Mouse (Mus musculus) kidney, embryonic 16.5 days (tissue): ENCODE data around the gene Lin37. TPM values are rescaled to one million over a fixed set of nuclear protein-coding genes. Genes with fewer than 3 reads are reported as not detected.

Experiments used
- ATAC-seq: fragments of 200-750 bp; cut with Nextera tagmentation; 2 replicates; pipeline ENCODE4 v1.8.0; 2017; ENCODE audit warnings: moderate TSS enrichment; ENCODE audit not compliant: low FRiP score, low TSS enrichment
- H3K27ac ChIP-seq: fragments of 300-500 bp; sonication (generic); 2 replicates; pipeline ENCODE4 v1.5.1; 2014; ENCODE audit warnings: low read length
- H3K27me3 ChIP-seq: fragments of 300-500 bp; sonication (generic); 2 replicates; pipeline ENCODE4 v1.6.1; 2014; ENCODE audit warnings: low read length, control low read depth, mixed read lengths; ENCODE audit not compliant: insufficient read depth
- H3K36me3 ChIP-seq: fragments of 300-500 bp; sonication (generic); 2 replicates; pipeline ENCODE4 v1.6.1; 2014; ENCODE audit warnings: low read length, control low read depth, mixed read lengths; ENCODE audit not compliant: insufficient read depth
- H3K4me1 ChIP-seq: fragments of 300-500 bp; sonication (generic); 2 replicates; pipeline ENCODE4 v1.6.1; 2014; ENCODE audit warnings: low read length, control low read depth, mixed read lengths; ENCODE audit not compliant: insufficient read depth
- H3K4me2 ChIP-seq: fragments of 300-500 bp; sonication (generic); replicated peaks from 2 replicates; pipeline ENCODE4 v1.6.1; 2014; ENCODE audit warnings: low read depth, low read length
- H3K4me3 ChIP-seq: fragments of 300-500 bp; sonication (generic); 2 replicates; pipeline ENCODE4 v1.5.1; 2014; ENCODE audit warnings: mild to moderate bottlenecking, low read length
- H3K9ac ChIP-seq: fragments of 300-500 bp; sonication (generic); replicated peaks from 2 replicates; pipeline ENCODE4 v1.6.1; 2014; ENCODE audit warnings: low read length
- H3K9me3 ChIP-seq: fragments of 300-500 bp; sonication (generic); 2 replicates; pipeline ENCODE4 v1.6.1; 2016; ENCODE audit warnings: low read length, control low read depth
- WGBS: fragments of 180-500 bp; shearing (Covaris S2); extraction: QIAGEN DNeasy Blood & Tissue Kit; methylation state at CpG from one replicate; pipeline ENCODE4 v1.1.7; 2014; 5-methylcytosine and 5-hydroxymethylcytosine counted together
- polyA plus RNA-seq: library from polyadenylated mRNA; unstranded; fragments of >200 nt; fragmentation: Nextera tagmentation; extraction: Ambion mirVana; gene quantifications from 2 replicates; pipeline ENCODE4 v1.2.1, GENCODE M21; 2015

The Lin37 gene
- polyA plus RNA-seq, 1 experiment from 2014 or later: 47.0 TPM

DNA sequence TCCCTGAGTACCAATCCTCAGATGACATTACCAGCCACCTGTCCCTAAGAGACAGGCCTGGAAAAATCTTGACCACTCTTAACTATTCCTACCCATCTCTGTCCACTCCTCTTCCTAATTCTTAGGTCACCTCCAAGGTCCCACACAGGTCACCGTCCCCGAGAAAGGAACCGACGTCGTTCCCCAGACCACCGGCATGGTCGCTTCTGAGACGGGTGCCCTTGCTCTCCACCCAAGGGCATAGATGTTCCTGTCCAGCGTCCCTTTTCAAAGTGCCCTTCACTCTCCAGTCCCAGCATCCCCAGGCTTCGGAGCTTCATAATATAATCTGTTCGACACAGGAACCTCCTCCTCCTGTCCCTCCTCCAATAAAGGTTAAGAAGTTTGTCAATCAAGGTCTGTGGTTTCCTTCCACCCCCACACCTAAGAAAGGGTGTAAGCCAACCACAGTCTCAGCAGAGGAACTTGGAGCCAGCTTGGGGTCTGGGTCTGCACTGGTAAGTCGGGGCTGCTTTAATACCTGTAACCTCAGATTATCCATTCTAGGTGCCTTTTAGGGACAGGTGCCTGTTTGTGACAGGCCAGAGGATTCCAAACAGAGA is 5.4 kb upstream of the Lin37 start, which contains the start of gene Igflr1:
Igflr1 (plus strand) TSS at position 458 of the 602 bp plus-strand sequence.
- Histone ChIP-seq H3K4me1 (peaks cover 7% of the 10 kb centered on the region), H3K36me3 (peaks cover 46% of the 10 kb centered on the region), H3K4me3 (0 out of 2 replicates have a peak within 1 kb of the TSS, but pooled peaks have one; percentile 82), H3K9me3 (no peaks in the 10 kb centered on the region), H3K27ac (0 out of 2 replicates have a peak within 1 kb of the TSS, but pooled peaks have one; percentile 26), H3K4me2 (no peak within 1 kb of the TSS), H3K9ac (peak within 1 kb of the TSS; percentile 89; the same call in 1 of the 2 replicates), H3K27me3 (no peaks in the 10 kb centered on the region)
- 94% methylated on average over 12 of the region's 12 CpGs for WGBS
- no peak for ATAC-seq

DNA sequence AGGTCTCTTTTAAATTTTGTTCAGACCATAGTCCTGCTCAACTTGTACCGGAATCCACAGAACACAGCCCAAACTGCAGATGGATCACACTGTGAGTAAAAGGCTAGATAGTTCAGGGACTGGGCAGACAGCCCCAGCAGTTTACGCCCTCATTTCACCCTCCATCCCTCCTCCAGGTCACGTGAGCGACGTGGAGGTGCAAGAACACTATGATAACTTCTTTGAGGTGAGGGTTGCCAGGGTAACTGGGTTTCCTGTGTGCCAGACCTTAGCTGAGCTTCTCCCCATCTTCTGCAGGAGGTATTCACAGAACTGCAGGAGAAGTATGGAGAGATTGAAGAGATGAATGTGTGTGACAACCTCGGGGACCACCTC is 4.3 kb upstream of the Lin37 start:
- Histone ChIP-seq H3K27ac (peak overlapping the region; percentile 99; the same call in 1 of the 2 replicates), H3K9ac (peak overlapping the region; percentile 89), H3K4me2 (peak overlapping the region; percentile 56), H3K4me1 (peaks cover 7% of the 10 kb centered on the region), H3K36me3 (peaks cover 35% of the 10 kb centered on the region), H3K27me3 (no peaks in the 10 kb centered on the region), H3K4me3 (peak overlapping the region; percentile 82), H3K9me3 (no peaks in the 10 kb centered on the region)
- ATAC-seq: no peak
- WGBS: 21% methylated on average over 6 of the region's 6 CpGs

DNA sequence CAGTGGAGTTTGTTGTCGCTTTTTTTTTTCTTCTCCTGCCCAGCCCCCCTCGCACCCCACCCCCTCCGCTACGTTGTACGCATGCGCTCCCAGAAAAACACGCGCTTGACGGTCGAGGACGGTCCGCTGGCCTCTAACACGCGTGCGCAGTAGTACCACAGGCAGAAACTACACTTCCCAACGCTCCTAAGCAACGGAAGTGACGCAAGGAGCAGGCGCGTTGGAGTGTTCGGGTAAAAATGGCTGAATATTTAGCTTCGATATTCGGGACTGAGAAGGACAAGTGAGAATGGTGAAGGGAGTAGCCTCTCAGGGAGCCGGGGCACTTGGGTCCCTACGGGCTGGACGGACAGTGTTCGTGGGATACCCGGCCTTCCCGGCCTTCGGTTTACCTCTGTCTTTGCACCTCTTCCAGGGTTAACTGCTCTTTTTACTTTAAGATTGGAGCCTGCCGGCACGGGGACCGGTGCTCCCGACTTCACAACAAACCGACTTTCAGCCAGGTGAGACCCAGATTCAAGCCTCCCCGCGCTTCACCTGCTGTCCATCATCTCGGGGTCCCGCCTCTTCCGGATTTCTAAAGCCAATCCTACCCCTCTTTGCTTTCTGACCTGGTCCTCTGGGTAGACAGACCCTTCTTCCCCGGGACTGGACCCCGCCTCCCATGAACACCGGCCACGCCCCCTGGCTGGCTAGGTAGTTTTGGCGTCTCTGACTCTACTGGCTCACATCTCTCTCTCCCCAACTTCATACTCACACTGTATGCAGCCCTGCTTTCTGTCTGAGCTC is 3.7 kb upstream of the Lin37 start, which contains the start of the genes U2af1l4, Gm49396 and Psenen:
U2af1l4 (plus strand) TSS at position 185 of the 789 bp plus-strand sequence.
Gm49396 (plus strand) TSS at position 228 of the 789 bp plus-strand sequence.
Psenen (minus strand) TSS at position 511 of the 789 bp plus-strand sequence.
- Histone ChIP-seq H3K4me2 (peak within 1 kb of the TSS; percentile 78), H3K4me1 (peaks cover 13% of the 10 kb centered on the region), H3K36me3 (peaks cover 29% of the 10 kb centered on the region), H3K9ac (peak within 1 kb of the TSS; percentile 89), H3K9me3 (no peaks in the 10 kb centered on the region), H3K27me3 (no peaks in the 10 kb centered on the region), H3K27ac (peak within 1 kb of the TSS; percentile 99), H3K4me3 (peak within 1 kb of the TSS; percentile 82)
- peak; percentile 86 for ATAC-seq
- under 1% methylated on average over 44 of the region's 45 CpGs for WGBS

DNA sequence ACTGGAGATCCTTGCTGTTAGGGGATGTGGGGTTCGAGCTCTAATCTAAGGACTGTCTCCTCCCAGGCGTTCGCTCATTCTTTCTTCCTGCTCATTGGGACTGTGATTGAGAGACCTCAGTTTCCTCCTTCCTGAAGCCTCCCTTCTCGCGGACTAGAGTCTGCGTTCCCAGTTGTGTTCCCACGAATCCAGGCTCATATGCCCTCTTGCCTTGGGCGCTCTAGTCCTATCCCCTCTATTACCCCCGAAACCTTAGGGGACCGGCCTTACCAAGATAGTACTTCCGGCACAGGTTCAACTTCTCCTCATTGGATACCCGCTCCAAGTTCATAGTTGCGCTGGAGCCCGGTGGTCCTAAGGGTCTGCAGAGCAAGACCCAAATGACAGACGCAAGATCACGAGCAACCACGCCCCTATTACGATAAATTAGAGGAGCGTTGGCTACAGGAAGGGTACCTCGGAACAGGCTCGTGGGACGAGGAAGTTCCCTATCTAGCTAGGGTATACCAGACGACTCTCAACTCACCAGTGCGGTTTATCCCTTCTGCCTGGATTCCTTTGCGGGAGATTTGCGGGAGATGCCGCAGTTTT is 3.0 kb upstream of the Lin37 start:
- WGBS: under 1% methylated on average over 27 of the region's 27 CpGs
- no peaks in the 10 kb centered on the region for H3K9me3 ChIP-seq
- peak overlapping the region; percentile 81 for H3K9ac ChIP-seq
- peaks cover 25% of the 10 kb centered on the region for H3K36me3 ChIP-seq
- ATAC-seq: 0 out of 2 replicates have a peak, but pooled peaks have one; percentile 4
- H3K27me3 ChIP-seq: no peaks in the 10 kb centered on the region
- H3K4me2 ChIP-seq: peak overlapping the region; percentile 78
- peaks cover 19% of the 10 kb centered on the region for H3K4me1 ChIP-seq
- H3K4me3 ChIP-seq: peak overlapping the region; percentile 82
- peak overlapping the region; percentile 79 for H3K27ac ChIP-seq

DNA sequence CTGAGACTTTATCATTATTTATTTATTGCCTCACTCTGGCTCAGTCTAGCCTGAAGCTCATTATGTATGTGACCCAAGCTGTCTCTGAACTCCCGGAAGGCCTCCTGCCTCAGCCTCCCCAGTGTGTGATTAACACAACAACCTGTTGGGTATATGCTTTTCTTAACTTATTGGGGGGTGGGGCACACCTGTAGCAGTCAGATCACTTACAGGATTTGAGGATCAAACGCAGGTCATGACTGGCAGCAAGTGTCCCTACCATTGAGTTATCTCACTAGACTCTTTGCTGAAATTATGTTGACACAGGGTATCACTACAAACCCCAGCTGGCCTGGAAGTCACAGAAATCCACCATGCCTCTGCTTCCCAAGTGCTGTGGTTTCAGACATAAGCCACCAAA is 658 bp upstream of the Lin37 start:
- H3K4me3 ChIP-seq: no peak overlapping the region
- H3K9me3 ChIP-seq: no peaks in the 10 kb centered on the region
- H3K9ac ChIP-seq: no peak overlapping the region
- peaks cover 22% of the 10 kb centered on the region for H3K36me3 ChIP-seq
- peaks cover 19% of the 10 kb centered on the region for H3K4me1 ChIP-seq
- no peak for ATAC-seq
- 64% methylated on average over 2 of the region's 2 CpGs for WGBS
- H3K4me2 ChIP-seq: no peak overlapping the region
- H3K27ac ChIP-seq: no peak overlapping the region
- H3K27me3 ChIP-seq: no peaks in the 10 kb centered on the region

DNA sequence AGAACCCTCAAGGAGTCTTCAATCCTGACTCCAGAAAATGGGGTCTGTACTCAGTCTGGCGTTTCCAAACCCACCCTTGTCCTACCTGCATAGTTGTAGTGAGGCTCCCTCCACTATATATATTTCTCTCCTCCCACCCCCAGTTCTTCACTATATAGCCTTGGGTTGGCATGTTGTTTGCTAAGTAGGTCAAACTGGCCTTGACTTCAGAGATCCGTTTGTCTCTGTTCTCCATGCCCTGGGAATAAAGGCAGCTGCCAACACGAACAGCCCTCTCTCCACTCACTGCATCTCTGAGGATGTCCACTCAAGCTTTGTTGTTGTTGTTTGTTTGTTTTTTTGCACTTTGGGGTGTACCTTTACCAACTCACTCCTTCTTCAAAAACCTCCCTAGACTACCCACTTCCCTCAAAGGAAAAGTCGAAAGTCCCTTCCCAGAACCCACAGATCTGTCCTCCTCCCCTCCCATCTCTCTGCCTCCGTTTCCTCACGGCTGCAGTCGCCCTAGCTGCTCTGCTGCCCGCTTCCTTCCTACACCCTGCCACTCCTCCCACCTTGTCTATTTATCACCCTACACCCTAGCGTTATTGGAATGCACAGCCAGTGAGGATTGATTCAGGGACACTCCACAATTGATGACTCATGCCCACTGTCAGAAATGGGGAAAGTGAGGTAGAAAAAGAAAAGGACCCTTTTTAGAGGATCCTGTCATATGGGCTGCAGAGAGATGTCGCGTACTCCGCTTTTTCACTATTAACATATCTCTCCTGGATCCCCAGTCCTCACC is 789 bp downstream of the Lin37 start:
- Histone ChIP-seq H3K9ac (peak overlapping the region; percentile 83), H3K4me1 (peaks cover 14% of the 10 kb centered on the region), H3K4me2 (peak overlapping the region; percentile 96), H3K9me3 (no peaks in the 10 kb centered on the region), H3K27ac (peak overlapping the region; percentile 17; the same call in 1 of the 2 replicates), H3K27me3 (no peaks in the 10 kb centered on the region), H3K4me3 (peak overlapping the region; percentile 81), H3K36me3 (peaks cover 31% of the 10 kb centered on the region)
- 13% methylated on average over 12 of the region's 12 CpGs for WGBS
- ATAC-seq: no peak

DNA sequence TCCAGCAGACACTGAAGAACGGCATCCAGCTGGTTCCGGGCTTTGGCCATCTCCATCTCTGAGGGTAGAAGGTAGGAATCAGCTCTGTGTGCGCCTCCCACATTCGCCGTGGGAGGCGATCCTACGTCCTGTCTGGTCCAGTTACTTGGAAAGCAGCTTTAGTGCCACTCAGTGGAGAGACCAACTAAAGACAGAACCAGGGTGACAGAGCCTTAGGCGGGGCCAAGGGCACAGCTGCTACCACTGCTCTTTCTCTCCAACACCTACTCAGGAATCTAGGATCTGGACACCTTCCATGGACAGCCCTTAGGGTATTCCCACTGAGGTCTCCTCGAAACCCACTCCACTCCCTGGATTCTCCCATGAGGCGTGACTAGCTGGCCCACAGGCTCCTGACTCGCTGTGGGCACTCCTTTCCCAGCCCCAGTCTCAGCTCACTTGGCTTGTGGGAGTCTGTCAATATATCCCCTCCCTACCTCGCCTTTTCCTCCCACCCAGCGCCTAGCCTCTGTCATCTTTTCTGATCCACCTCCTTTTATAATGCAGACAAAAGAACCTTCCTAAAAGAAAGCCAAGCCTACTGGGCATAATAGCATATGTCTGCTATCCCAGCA is 1.6 kb downstream of the Lin37 start:
- peaks cover 31% of the 10 kb centered on the region for H3K36me3 ChIP-seq
- no peak for ATAC-seq
- H3K27me3 ChIP-seq: no peaks in the 10 kb centered on the region
- 84% methylated on average over 13 of the region's 13 CpGs for WGBS
- H3K4me3 ChIP-seq: peak overlapping the region; percentile 81
- H3K4me1 ChIP-seq: peaks cover 21% of the 10 kb centered on the region
- no peak overlapping the region for H3K27ac ChIP-seq
- peak overlapping the region; percentile 83 for H3K9ac ChIP-seq
- peak overlapping the region; percentile 96 for H3K4me2 ChIP-seq
- no peaks in the 10 kb centered on the region for H3K9me3 ChIP-seq

DNA sequence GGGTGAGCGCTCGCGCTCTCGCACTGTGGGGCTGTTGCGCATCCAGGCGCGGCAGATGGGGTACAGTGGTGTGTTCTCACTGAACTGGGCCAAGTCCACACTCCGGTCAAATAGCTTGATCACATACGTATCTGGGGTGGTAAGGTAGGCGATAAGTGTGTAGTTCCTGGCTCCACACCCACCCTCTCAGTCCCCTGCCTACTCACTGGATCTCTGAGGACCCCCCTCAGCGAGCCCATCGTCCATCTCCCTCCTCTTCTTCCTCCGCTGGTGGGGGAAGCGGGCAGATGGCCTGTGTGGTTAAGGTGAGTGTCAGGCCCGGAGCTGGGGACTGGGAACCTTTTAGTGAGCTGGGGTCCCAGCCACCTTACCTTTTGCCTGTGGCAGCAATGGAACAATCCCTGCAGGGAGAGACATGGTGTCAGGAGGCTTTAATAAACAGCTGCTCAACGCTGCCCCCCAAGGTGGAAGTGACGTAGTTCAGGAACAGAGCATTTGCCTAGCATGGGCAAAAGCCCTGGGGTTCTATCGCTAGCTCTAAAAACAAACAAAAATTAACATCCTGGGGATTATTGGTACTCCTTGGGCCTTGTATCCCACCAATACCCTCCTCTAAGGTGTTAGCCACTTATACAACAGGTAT is 2.6 kb downstream of the Lin37 start:
- Histone ChIP-seq H3K9me3 (no peaks in the 10 kb centered on the region), H3K27me3 (no peaks in the 10 kb centered on the region), H3K9ac (no peak overlapping the region), H3K36me3 (peaks cover 31% of the 10 kb centered on the region), H3K4me1 (peaks cover 26% of the 10 kb centered on the region), H3K27ac (no peak overlapping the region), H3K4me2 (no peak overlapping the region), H3K4me3 (no peak overlapping the region)
- ATAC-seq: no peak
- 93% methylated on average over 18 of the region's 18 CpGs for WGBS
